Mouse (Mus musculus): ENCODE results near the gene Isl2. TPM values are rescaled to one million over a fixed set of nuclear protein-coding genes. Genes with fewer than 3 reads are reported as not detected.

The Isl2 gene
- polyA plus RNA-seq (2015; fragmentation: Nextera tagmentation; extraction: Ambion mirVana): 55.2 and 62.4 TPM in 2 replicates

GRCm38 (mm10) chr9:55538377-55538776, at the start of gene Isl2:
Gene Isl2, plus strand, starts transcription at chr9:55538672.
- no peak for ATAC-seq (ENCODE audit: low read depth)
- Histone ChIP-seq H3K4me1 (replicated peaks) (peaks cover 29% of the 10 kb centered on the region), H3K9me3 (no peaks in the 10 kb centered on the region), H3K27ac (replicated peaks) (peak within 1 kb of the TSS; percentile 74), H3K27me3 (peaks cover 77% of the 10 kb centered on the region), H3K4me3 (peak within 1 kb of the TSS; percentile 38), H3K9ac (peak within 1 kb of the TSS; percentile 67; the same call in 1 of the 2 replicates), H3K4me2 (peak within 1 kb of the TSS; percentile 56), H3K36me3 (no peaks in the 10 kb centered on the region)
- 3% methylated on average over 4 of the region's 4 CpGs for WGBS

GRCm38 (mm10) chr9:55507922-55508321, 30.6 kb upstream of the Isl2 start:
- H3K4me3 ChIP-seq: no peak overlapping the region
- H3K4me2 ChIP-seq: no peak overlapping the region
- no peak for ATAC-seq (ENCODE audit: low read depth)
- no peak overlapping the region for H3K27ac ChIP-seq (replicated peaks)
- no peak overlapping the region for H3K9ac ChIP-seq
- WGBS: 86% methylated on average over 3 of the region's 3 CpGs
- H3K27me3 ChIP-seq: peaks cover 4% of the 10 kb centered on the region
- H3K36me3 ChIP-seq: no peaks in the 10 kb centered on the region
- H3K4me1 ChIP-seq (replicated peaks): peaks cover 14% of the 10 kb centered on the region
- no peaks in the 10 kb centered on the region for H3K9me3 ChIP-seq

- no peak for ATAC-seq (ENCODE audit: low read depth)
- Histone ChIP-seq H3K27me3 (peaks cover 12% of the 10 kb centered on the region), H3K4me1 (replicated peaks) (peaks cover 14% of the 10 kb centered on the region), H3K4me2 (no peak overlapping the region), H3K4me3 (no peak overlapping the region), H3K27ac (replicated peaks) (no peak overlapping the region), H3K36me3 (no peaks in the 10 kb centered on the region), H3K9me3 (no peaks in the 10 kb centered on the region), H3K9ac (no peak overlapping the region)
- 47% methylated on average over 4 of the region's 4 CpGs for WGBS
Measured at GRCm38 (mm10) chr9:55508701-55509100, 29.8 kb upstream of the Isl2 start.

GRCm38 (mm10) chr9:55509731-55510130, 28.7 kb upstream of the Isl2 start:
- Histone ChIP-seq H3K4me3 (no peak overlapping the region), H3K4me2 (no peak overlapping the region), H3K9me3 (no peaks in the 10 kb centered on the region), H3K36me3 (no peaks in the 10 kb centered on the region), H3K4me1 (replicated peaks) (peaks cover 14% of the 10 kb centered on the region), H3K27me3 (peaks cover 22% of the 10 kb centered on the region), H3K9ac (no peak overlapping the region), H3K27ac (replicated peaks) (no peak overlapping the region)
- WGBS: 80% methylated on average over 1 of the region's 1 CpGs
- no peak for ATAC-seq (ENCODE audit: low read depth)

- Histone ChIP-seq H3K4me3 (peak overlapping the region; percentile 56), H3K36me3 (no peaks in the 10 kb centered on the region), H3K27ac (replicated peaks) (no peak overlapping the region), H3K4me2 (peak overlapping the region; percentile 76), H3K9me3 (no peaks in the 10 kb centered on the region), H3K27me3 (peaks cover 32% of the 10 kb centered on the region), H3K4me1 (replicated peaks) (peaks cover 12% of the 10 kb centered on the region), H3K9ac (peak overlapping the region; percentile 78; the same call in 1 of the 2 replicates)
- 77% methylated on average over 10 of the region's 10 CpGs for WGBS
- no peak for ATAC-seq (ENCODE audit: low read depth)
Measured at GRCm38 (mm10) chr9:55510651-55511235, 27.7 kb upstream of the Isl2 start.

- H3K9me3 ChIP-seq: no peaks in the 10 kb centered on the region
- peak overlapping the region; percentile 78 for H3K9ac ChIP-seq
- peak; percentile 84 for ATAC-seq (ENCODE audit: low read depth)
- under 1% methylated on average over 32 of the region's 32 CpGs for WGBS
- H3K27ac ChIP-seq (replicated peaks): peak overlapping the region; percentile 84
- H3K36me3 ChIP-seq: no peaks in the 10 kb centered on the region
- peaks cover 37% of the 10 kb centered on the region for H3K27me3 ChIP-seq
- H3K4me2 ChIP-seq: peak overlapping the region; percentile 76
- H3K4me1 ChIP-seq (replicated peaks): peaks cover 10% of the 10 kb centered on the region
- peak overlapping the region; percentile 56 for H3K4me3 ChIP-seq
Measured at GRCm38 (mm10) chr9:55511521-55511993, 26.9 kb upstream of the Isl2 start.

- 1% methylated on average over 47 of the region's 47 CpGs for WGBS
- peak; percentile 100 for ATAC-seq (ENCODE audit: low read depth)
- H3K4me1 ChIP-seq (replicated peaks): peaks cover 10% of the 10 kb centered on the region
Measured at GRCm38 (mm10) chr9:55512027-55512543, 26.4 kb upstream of the Isl2 start, which contains the start of gene Etfa. Gene Etfa, minus strand, starts transcription at chr9:55512243.

GRCm38 (mm10) chr9:55525716-55526115, 12.8 kb upstream of the Isl2 start:
- Histone ChIP-seq H3K4me3 (no peak overlapping the region), H3K4me2 (no peak overlapping the region), H3K9ac (no peak overlapping the region), H3K27ac (replicated peaks) (no peak overlapping the region), H3K36me3 (no peaks in the 10 kb centered on the region), H3K9me3 (no peaks in the 10 kb centered on the region), H3K27me3 (peaks cover 12% of the 10 kb centered on the region; the same call in 1 of the 2 replicates), H3K4me1 (replicated peaks) (no peaks in the 10 kb centered on the region)
- 43% methylated on average over 4 of the region's 4 CpGs for WGBS
- ATAC-seq (ENCODE audit: low read depth): no peak

More at GRCm38 (mm10) chr9:55512027-55512543, 26.4 kb upstream of the Isl2 start, which contains the start of gene Etfa:
- peak within 1 kb of the TSS; percentile 78 for H3K9ac ChIP-seq
- peaks cover 41% of the 10 kb centered on the region for H3K27me3 ChIP-seq
- H3K27ac ChIP-seq (replicated peaks): peak within 1 kb of the TSS; percentile 84
- H3K4me3 ChIP-seq: peak within 1 kb of the TSS; percentile 56
- peak within 1 kb of the TSS; percentile 76 for H3K4me2 ChIP-seq
- H3K9me3 ChIP-seq: no peaks in the 10 kb centered on the region
- H3K36me3 ChIP-seq: no peaks in the 10 kb centered on the region

- peaks cover 61% of the 10 kb centered on the region for H3K27me3 ChIP-seq
- peaks cover 12% of the 10 kb centered on the region for H3K4me1 ChIP-seq (replicated peaks)
- no peak overlapping the region for H3K4me3 ChIP-seq
- H3K4me2 ChIP-seq: no peak overlapping the region
- no peaks in the 10 kb centered on the region for H3K9me3 ChIP-seq
- H3K27ac ChIP-seq (replicated peaks): no peak overlapping the region
- H3K9ac ChIP-seq: no peak overlapping the region
- 21% methylated on average over 3 of the region's 3 CpGs for WGBS
- no peaks in the 10 kb centered on the region for H3K36me3 ChIP-seq
- ATAC-seq (ENCODE audit: low read depth): no peak
Measured at GRCm38 (mm10) chr9:55535907-55536306, 2.6 kb upstream of the Isl2 start.

GRCm38 (mm10) chr9:55539006-55539405, 534 bp downstream of the Isl2 start:
- Histone ChIP-seq H3K36me3 (no peaks in the 10 kb centered on the region), H3K9me3 (no peaks in the 10 kb centered on the region), H3K4me2 (peak overlapping the region; percentile 56), H3K9ac (no peak overlapping the region), H3K27me3 (peaks cover 83% of the 10 kb centered on the region), H3K4me1 (replicated peaks) (peaks cover 34% of the 10 kb centered on the region), H3K27ac (replicated peaks) (peak overlapping the region; percentile 23), H3K4me3 (0 out of 2 replicates have a peak overlapping the region, but pooled peaks have one; percentile 8)
- 5% methylated on average over 1 of the region's 1 CpGs for WGBS
- no peak for ATAC-seq (ENCODE audit: low read depth)

- Histone ChIP-seq H3K9ac (peak overlapping the region; percentile 67), H3K4me1 (replicated peaks) (peaks cover 38% of the 10 kb centered on the region), H3K27me3 (peaks cover 89% of the 10 kb centered on the region), H3K36me3 (no peaks in the 10 kb centered on the region), H3K27ac (replicated peaks) (peak overlapping the region; percentile 74), H3K4me3 (peak overlapping the region; percentile 38), H3K4me2 (peak overlapping the region; percentile 56), H3K9me3 (no peaks in the 10 kb centered on the region)
- 3% methylated on average over 31 of the region's 31 CpGs for WGBS
- ATAC-seq (ENCODE audit: low read depth): no peak
Measured at GRCm38 (mm10) chr9:55539661-55540390, 1.4 kb downstream of the Isl2 start.

- peak overlapping the region; percentile 38 for H3K4me3 ChIP-seq
- H3K4me2 ChIP-seq: peak overlapping the region; percentile 56
- WGBS: 1% methylated on average over 12 of the region's 12 CpGs
- H3K9me3 ChIP-seq: no peaks in the 10 kb centered on the region
- H3K36me3 ChIP-seq: no peaks in the 10 kb centered on the region
- peak overlapping the region; percentile 74 for H3K27ac ChIP-seq (replicated peaks)
- peak overlapping the region; percentile 67; the same call in 1 of the 2 replicates for H3K9ac ChIP-seq
- no peak for ATAC-seq (ENCODE audit: low read depth)
- peaks cover 95% of the 10 kb centered on the region for H3K27me3 ChIP-seq
- peaks cover 42% of the 10 kb centered on the region for H3K4me1 ChIP-seq (replicated peaks)
Measured at GRCm38 (mm10) chr9:55540391-55540770, 1.9 kb downstream of the Isl2 start.
